Mouse (Mus musculus): ENCODE measurements at regions not wholly inside any gene's neighbourhood (a gene's known extent, or its start where the extent isn't known, plus 50 kb on each side); places are given as distances from the start of the nearest gene placed in this dataset.

DNA sequence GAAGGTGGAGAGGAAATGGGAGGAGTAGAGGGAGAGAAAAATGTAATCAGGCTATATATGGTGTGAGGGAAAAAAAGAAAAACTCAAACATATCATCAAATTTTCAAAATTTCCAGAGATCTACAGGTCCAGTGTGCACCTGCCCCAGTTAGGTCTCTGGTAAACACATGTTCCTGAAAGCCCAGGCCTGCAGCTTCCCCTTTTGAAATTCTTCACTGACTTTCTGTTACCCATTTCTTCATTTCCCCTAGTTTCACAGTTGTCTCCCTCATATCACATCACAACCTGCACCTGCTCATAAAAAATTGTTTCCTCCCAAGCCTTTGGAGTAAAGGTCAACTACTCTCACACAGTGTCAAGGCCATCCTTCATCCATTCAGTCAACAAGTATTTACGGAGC, 236.9 kb upstream of the Ldb2 start:
- no peak for DNase-seq (ENCODE audit: low spot score in 2 of 2)

- DNase-seq (ENCODE audit: low spot score in 2 of 2): no peak
Observed at GRCm38 (mm10) chr5:45033146-45033545, 233.7 kb upstream of the Ldb2 start.

- no peak for DNase-seq (ENCODE audit: low spot score in 2 of 2)
Observed at GRCm38 (mm10) chr5:45027876-45028275, 228.4 kb upstream of the Ldb2 start.

DNA sequence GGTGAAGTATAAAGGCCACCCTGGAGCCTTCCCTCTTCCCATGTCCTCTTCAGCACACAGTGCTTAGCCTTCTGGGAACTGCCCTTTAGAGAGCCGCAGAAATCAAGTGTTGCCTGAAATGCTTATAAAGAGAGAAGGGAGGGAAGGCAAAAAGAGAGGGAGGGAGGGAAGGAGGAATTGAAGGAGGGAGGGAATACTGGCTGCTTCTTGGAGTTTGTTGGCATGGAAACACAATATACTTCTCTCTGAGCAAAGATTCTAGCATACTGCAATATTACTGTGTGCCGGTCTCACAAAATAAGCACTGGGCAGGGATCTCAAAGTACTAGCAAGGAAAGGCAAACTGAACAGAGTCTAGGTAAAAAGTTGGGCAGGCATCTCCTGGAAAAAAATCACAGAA, 225.9 kb upstream of the Ldb2 start:
- DNase-seq (ENCODE audit: low spot score in 2 of 2): no peak

DNA sequence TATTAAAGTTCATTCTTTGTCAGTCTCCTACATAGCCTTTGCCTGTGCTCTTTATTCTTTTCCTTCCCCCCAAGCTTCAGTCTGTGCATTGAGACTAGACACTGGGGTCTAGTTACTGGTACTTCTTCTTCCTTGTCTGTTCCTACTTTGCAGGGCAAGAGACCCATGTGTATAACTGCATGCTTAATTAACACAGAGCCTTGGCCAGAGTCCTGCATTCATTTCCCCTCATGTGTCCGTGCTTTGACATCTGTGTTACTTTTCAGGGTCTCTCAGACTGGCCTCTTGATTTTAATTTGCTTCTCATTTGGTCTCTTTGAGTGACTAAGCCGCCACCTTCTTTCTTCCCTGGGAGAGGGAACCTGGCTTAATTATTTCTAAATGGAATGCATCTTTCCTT, 208.4 kb upstream of the Ldb2 start:
- no peak for DNase-seq (ENCODE audit: low spot score in 2 of 2)

DNA sequence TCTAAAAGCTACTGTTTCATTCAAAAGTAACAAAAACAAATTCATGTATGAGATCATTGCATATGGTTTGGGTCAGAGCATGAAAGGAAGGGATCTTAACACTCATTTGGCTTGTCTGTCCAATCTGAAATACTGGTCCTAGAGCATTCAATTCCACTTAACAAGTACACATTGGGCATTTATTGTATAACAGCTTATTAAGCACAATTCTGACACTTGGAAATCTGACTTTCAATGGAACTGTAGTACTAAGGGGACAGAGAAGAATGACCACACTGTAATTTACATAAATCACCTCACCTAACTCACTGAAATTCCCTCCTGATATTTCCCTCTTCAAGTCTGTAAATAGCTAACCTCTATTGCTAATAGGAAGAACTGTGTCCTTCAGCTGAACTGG, 201.5 kb upstream of the Ldb2 start:
- DNase-seq (ENCODE audit: low spot score in 2 of 2): no peak

- DNase-seq (ENCODE audit: low spot score in 2 of 2): no peak
Observed at GRCm38 (mm10) chr5:44999032-44999431, 199.6 kb upstream of the Ldb2 start.

- peak in 1 of 2 experiments; percentile 20 for DNase-seq (ENCODE audit: low spot score in 2 of 2)
Observed at GRCm38 (mm10) chr5:44975456-44976195, 176.1 kb upstream of the Ldb2 start.

- DNase-seq (ENCODE audit: low spot score in 2 of 2): peak in 1 of 2 experiments; percentile 15
Observed at GRCm38 (mm10) chr5:44943023-44943921, 143.8 kb upstream of the Ldb2 start.

- DNase-seq (ENCODE audit: low spot score in 2 of 2): no peak
Observed at GRCm38 (mm10) chr5:44942575-44942974, 143.1 kb upstream of the Ldb2 start.

DNA sequence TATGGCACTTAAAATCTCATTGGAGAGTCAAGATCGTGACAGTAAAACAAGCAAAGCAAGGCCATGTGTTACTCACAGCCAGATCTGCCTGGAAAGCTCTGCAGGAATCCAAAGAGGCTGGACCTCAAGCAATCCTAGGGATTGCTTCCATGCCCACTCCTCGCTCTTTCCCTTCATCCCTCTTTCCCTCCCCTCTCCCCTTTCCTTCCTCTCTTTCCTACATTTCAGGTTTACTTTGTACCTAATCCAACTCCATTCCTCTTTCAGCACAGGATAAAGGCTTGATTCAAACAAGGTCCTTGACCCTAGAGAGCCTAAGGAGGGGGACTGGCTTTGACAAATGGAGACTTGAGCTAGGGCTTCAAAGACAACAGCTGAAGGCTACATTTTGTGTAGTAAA, 126.0 kb upstream of the Ldb2 start:
- no peak for DNase-seq (ENCODE audit: low spot score in 2 of 2)

GRCm38 (mm10) chr5:44922129-44922775, 122.8 kb upstream of the Ldb2 start:
- DNase-seq (ENCODE audit: low spot score in 2 of 2): peak in 1 of 2 experiments; percentile 3

GRCm38 (mm10) chr5:44917816-44918213, 118.3 kb upstream of the Ldb2 start:
- DNase-seq (ENCODE audit: low spot score in 2 of 2): no peak

- DNase-seq (ENCODE audit: low spot score in 2 of 2): no peak
Observed at GRCm38 (mm10) chr5:44917173-44917815, 117.8 kb upstream of the Ldb2 start.

DNA sequence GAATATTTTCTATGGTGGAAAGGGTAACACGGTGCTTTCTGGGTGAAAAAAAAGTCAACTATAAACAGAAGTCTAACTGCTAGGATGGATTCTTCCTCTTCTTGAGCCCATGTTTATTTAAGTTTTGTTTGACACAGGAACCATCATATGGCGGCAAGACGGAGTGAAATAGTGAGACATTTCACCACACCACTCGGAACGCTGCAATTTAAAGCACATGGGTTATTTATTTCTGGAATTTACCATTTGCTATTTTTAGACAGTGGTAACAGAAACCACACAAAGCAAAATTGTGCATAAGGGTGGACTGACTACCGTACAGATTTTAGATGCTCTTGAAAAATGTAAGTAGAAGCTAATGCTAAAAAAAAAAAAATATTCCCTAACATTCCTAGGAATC, 103.1 kb upstream of the Ldb2 start:
- DNase-seq (ENCODE audit: low spot score in 2 of 2): no peak

- no peak for DNase-seq (ENCODE audit: low spot score in 2 of 2)
Observed at GRCm38 (mm10) chr5:44886566-44887070, 87.1 kb upstream of the Ldb2 start.

GRCm38 (mm10) chr5:44876946-44877345, 77.5 kb upstream of the Ldb2 start:
- peak; percentile 15 to 65 for DNase-seq (ENCODE audit: low spot score in 2 of 2)

DNA sequence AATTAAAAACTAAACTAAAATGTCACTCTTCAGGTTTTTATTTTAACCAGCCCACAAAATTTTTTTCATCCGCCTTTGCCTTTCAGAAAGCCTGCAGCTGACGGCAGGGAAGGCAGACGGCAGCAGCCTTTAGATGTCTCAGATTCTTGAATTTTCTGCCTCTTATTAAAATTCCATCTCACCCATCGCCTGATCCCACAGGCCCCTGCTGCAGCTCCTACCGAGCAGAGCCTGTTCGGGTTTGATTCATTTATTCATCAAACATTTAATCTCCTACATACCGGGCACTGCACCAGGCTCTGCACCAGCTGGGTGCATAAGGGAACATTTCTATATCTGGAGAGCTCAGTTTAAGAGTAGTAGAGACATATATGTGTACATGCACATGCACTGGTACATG, 72.8 kb upstream of the Ldb2 start:
- DNase-seq (ENCODE audit: low spot score in 2 of 2): no peak

GRCm38 (mm10) chr5:44863887-44864286, 64.4 kb upstream of the Ldb2 start:
- no peak for DNase-seq (ENCODE audit: low spot score in 2 of 2)

- DNase-seq (ENCODE audit: low spot score in 2 of 2): no peak
Observed at GRCm38 (mm10) chr5:44863349-44863748, 63.9 kb upstream of the Ldb2 start.

DNA sequence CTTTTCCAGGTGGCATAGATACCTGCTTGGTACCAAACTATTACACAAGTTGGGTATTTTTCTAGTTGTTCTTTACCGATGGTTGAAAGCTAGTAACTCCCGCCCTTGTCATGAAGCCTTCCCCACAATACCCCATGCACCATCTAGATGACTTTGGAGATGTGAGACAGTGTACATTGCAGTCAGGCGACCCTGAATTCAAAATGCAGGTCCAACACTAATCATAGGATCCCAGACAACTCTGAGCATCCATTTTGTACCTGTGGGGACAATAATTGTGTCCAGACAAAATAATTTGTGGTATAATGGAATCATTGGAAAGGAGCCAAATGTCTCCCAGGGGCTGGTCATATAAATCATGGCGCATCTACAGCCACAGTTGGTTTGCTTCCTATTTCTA, 54.7 kb upstream of the Ldb2 start:
- DNase-seq (ENCODE audit: low spot score in 2 of 2): no peak

All from urinary bladder, postnatal 36 days (tissue).